Mouse (Mus musculus): Measurements from ENCODE around the gene Hhip. TPM values are rescaled to one million over a fixed set of nuclear protein-coding genes. Genes with fewer than 3 reads are reported as not detected.

Gene Hhip
- polyA plus RNA-seq, 1 experiment from 2014 or later = 2.3 TPM

DNA sequence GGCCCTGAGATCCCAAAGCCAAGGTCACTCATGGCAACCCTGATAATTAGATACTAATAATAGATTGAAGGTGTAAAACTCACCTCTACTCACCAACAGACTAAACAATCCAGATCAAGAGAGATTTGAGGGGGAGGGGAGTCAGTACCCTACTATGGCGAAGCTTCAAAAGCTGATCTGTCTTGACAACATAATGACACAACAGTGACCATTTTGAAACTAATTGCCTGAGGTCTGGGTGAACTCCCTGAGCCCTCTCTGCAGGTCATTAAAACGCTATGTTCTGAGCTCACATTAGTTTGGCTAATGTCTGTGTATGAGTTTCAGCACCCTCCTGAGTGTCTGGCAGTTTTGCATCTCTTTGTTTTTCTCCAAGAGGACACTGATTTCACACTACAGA is 72.9 kb downstream of the Hhip start:
- Histone ChIP-seq H3K36me3 (no peaks in the 10 kb centered on the region), H3K4me2 (replicated peaks) (no peak overlapping the region), H3K27me3 (replicated peaks) (no peaks in the 10 kb centered on the region), H3K9ac (no peak overlapping the region), H3K27ac (no peak overlapping the region), H3K4me1 (no peaks in the 10 kb centered on the region; the same call in 1 of the 2 replicates), H3K9me3 (no peaks in the 10 kb centered on the region), H3K4me3 (no peak overlapping the region)
- ATAC-seq (ENCODE audit: low FRiP score, low read depth) = no peak
- 62% methylated on average over 2 of the region's 2 CpGs for WGBS

DNA sequence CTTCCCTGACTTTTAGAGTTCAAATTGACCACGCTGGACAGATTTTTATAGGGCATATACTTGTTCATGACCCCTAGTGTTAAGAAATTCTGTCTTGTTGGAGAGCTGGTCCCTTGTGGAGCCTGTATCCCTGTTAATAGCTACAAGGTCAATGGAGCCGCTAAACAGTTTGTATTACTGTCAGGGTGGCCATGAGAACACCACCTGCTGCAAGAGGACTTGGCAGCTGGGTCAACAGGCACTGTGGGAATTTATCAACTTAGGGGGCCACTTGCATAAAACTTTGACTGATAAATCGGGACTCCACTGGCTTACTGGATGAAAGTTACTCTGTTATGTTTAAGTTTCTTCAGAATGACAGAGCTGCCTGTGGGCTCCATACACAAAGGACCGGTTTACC is 75.7 kb downstream of the Hhip start:
- Histone ChIP-seq H3K36me3 (no peaks in the 10 kb centered on the region), H3K27ac (no peak overlapping the region), H3K9ac (no peak overlapping the region), H3K4me3 (no peak overlapping the region), H3K9me3 (no peaks in the 10 kb centered on the region), H3K4me1 (no peaks in the 10 kb centered on the region; the same call in 1 of the 2 replicates), H3K4me2 (replicated peaks) (no peak overlapping the region), H3K27me3 (replicated peaks) (no peaks in the 10 kb centered on the region)
- 60% methylated on average over 4 of the region's 4 CpGs for WGBS
- no peak for ATAC-seq (ENCODE audit: low FRiP score, low read depth)

DNA sequence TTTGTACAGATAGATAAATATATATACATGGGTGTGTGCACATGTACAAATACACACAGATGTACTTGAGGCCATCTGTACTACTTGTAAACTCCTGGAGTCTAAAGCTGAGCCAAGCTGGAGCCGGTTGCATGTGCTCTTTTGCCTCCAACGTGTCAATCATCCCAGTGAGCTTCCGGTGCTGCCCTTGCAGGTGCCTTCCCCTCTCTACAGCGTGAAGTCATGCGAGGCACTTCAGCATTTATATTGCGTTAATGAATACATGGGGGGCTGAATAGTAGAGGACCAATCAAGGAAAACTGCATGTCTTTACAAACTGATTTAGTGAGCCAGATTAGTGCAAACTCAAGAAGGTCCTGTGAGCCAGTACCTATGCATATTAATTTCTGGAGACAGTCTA is 91.6 kb downstream of the Hhip start:
- Histone ChIP-seq H3K9ac (no peak overlapping the region), H3K27ac (no peak overlapping the region), H3K4me2 (replicated peaks) (no peak overlapping the region), H3K9me3 (no peaks in the 10 kb centered on the region), H3K4me1 (no peaks in the 10 kb centered on the region), H3K36me3 (no peaks in the 10 kb centered on the region), H3K4me3 (no peak overlapping the region), H3K27me3 (replicated peaks) (no peaks in the 10 kb centered on the region)
- ATAC-seq (ENCODE audit: low FRiP score, low read depth) = no peak
- WGBS = 83% methylated on average over 6 of the region's 6 CpGs

DNA sequence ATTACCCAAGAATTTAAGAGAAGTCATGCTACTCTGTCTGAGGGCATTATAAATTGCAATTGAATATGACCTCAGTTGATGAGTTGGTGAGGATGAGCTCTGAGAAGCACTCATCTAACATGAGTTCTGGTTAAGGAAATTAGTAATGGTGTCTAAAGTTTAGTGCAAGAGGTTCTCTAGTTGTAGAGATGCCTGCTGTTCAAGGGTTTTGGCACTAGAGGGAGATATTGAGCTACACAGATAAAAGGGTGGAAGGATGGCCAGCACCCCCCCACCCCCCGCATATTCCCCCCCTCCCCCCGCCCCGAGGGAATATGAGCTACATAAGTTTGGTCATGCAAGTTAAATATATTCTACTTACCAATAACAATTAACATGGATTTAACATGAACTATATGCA is 104.9 kb downstream of the Hhip start:
- no peaks in the 10 kb centered on the region for H3K9me3 ChIP-seq
- no peaks in the 10 kb centered on the region for H3K4me1 ChIP-seq
- H3K27ac ChIP-seq = no peak overlapping the region
- no peaks in the 10 kb centered on the region for H3K27me3 ChIP-seq (replicated peaks)
- no peak for ATAC-seq (ENCODE audit: low FRiP score, low read depth)
- 12% methylated on average over 3 of the region's 3 CpGs for WGBS
- H3K9ac ChIP-seq = no peak overlapping the region
- no peak overlapping the region for H3K4me2 ChIP-seq (replicated peaks)
- H3K36me3 ChIP-seq = no peaks in the 10 kb centered on the region
- H3K4me3 ChIP-seq = no peak overlapping the region

DNA sequence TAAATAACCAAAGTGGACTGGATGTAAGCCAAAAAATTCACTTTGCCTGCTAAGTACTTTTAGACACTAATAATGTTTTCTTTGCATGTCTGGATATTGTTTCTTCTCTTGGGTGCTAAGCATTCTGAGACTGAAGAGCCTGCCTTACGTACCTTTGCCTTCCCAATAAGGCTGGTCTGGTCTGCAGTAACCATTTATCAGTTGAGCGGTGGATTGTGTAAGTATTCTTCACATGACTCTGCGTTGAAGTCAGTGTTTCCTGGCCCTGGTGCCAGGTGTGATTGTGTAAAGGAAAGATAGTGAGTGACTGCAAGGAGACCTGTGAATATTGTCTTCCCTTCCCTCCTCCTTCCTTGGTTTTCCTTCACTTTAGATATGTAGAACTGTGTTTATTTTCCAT is 107.4 kb downstream of the Hhip start:
- Histone ChIP-seq H3K4me3 (no peak overlapping the region), H3K27me3 (replicated peaks) (no peaks in the 10 kb centered on the region), H3K9me3 (no peaks in the 10 kb centered on the region), H3K36me3 (no peaks in the 10 kb centered on the region), H3K27ac (no peak overlapping the region), H3K9ac (no peak overlapping the region), H3K4me1 (no peaks in the 10 kb centered on the region), H3K4me2 (replicated peaks) (no peak overlapping the region)
- WGBS = 86% methylated on average over 3 of the region's 3 CpGs
- no peak for ATAC-seq (ENCODE audit: low FRiP score, low read depth)

DNA sequence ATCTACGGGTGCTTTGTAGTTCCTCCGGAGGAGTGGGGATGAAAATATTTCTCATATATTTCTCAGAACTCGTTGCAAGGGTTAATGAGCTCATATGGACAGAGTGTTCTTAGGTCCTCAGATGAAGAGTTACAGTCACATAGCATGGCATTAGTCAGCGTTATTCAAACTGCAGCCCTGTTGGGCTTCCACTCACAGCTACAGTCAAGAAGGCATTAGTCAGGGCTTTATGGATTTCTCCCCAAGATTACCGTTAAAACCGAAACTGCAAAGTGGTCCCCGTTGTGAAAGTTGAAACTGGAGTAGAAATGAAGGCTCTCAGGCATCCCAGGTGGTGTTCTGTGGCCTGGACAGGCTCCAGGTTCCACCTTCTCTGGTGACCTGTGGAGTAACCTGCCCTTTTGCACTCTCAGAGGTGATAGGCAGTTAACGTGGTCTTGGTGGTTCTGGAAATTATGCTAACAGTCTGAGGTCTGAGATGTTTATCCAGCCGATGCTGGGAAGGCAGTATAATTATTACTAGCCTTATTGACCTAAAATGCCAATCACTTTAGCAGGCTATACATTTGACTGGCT is 112.2 kb downstream of the Hhip start:
- Histone ChIP-seq H3K4me1 (no peaks in the 10 kb centered on the region), H3K4me2 (replicated peaks) (no peak overlapping the region), H3K27me3 (replicated peaks) (no peaks in the 10 kb centered on the region), H3K27ac (no peak overlapping the region), H3K9ac (no peak overlapping the region), H3K9me3 (no peaks in the 10 kb centered on the region), H3K4me3 (no peak overlapping the region), H3K36me3 (no peaks in the 10 kb centered on the region)
- WGBS = 87% methylated on average over 9 of the region's 9 CpGs
- ATAC-seq (ENCODE audit: low FRiP score, low read depth) = no peak

DNA sequence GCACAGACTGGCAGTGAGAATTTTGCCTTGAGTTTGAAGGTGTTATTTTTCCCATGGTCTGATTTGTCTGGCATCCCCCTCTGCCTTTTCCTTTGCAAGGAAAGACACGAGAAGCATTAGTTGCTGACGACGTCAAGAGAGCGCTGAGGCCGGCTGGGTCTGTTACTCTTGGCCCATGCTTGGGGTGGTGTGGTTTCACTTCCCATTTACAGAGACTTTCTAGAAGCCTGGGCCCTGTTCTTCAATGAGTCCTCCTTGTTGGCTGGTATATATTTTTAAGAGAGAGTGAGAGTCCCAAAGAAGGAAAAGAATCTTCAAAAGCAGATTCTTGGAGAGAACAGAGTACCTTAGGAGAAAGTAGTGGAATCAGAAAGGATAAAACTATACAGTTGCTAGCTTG is 116.7 kb downstream of the Hhip start:
- WGBS = 93% methylated on average over 5 of the region's 5 CpGs
- Histone ChIP-seq H3K27me3 (replicated peaks) (no peaks in the 10 kb centered on the region), H3K4me2 (replicated peaks) (no peak overlapping the region), H3K9me3 (no peaks in the 10 kb centered on the region), H3K4me3 (no peak overlapping the region), H3K4me1 (no peaks in the 10 kb centered on the region), H3K9ac (no peak overlapping the region), H3K27ac (no peak overlapping the region), H3K36me3 (no peaks in the 10 kb centered on the region)
- ATAC-seq (ENCODE audit: low FRiP score, low read depth) = no peak

DNA sequence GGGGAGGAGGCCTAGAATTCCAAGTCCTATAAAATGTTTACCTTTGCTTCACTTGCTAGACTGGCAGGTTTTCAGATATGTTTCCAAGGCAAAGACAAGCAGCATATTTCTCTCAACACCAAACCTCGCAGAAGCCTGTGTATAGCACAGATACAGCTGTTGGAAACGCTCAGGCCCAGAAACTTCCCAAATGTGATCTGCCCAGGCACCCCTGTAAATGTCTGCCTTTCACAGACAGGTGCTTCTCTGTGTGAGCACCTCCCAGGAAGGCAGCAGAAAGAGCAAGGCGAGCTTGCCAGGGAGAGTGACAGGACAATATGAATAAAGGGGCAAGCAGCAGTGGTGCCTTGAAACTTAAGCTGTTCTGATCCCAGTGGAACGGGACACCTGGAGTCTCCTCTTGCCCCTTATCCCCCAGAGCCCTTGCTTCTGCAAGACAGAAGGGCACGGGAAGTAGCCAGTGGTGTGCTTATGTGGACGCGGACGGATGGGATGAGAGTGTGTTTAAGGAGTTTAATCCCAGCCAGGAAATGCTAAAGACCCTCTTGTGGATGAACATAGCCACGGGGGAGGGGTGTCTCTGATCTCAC is 120.9 kb downstream of the Hhip start:
- no peak overlapping the region for H3K9ac ChIP-seq
- H3K27me3 ChIP-seq (replicated peaks) = no peaks in the 10 kb centered on the region
- H3K4me3 ChIP-seq = no peak overlapping the region
- no peak overlapping the region for H3K4me2 ChIP-seq (replicated peaks)
- no peaks in the 10 kb centered on the region for H3K9me3 ChIP-seq
- H3K36me3 ChIP-seq = no peaks in the 10 kb centered on the region
- WGBS = 75% methylated on average over 9 of the region's 9 CpGs
- H3K4me1 ChIP-seq = no peaks in the 10 kb centered on the region
- no peak overlapping the region for H3K27ac ChIP-seq
- ATAC-seq (ENCODE audit: low FRiP score, low read depth) = no peak

DNA sequence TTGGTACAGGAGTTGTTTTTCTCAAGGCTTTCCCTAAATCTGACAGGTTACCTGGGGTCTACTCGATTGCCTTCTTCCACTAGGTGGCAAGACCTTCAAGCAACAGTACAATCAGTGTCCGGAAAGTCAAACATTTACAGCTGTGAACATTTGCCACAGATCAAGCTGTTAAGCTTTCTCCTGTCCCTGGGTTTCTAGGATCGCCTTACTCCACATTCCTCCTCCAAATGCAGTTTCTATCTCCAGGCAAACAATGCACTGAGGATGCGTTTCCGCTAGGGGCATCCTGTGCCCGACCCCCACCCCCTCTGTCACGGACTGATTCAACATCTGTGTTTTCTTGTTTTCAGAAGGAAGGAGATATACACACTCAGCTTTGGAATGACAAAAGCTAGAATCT is 122.0 kb downstream of the Hhip start:
- Histone ChIP-seq H3K4me1 (no peaks in the 10 kb centered on the region), H3K9ac (no peak overlapping the region), H3K27ac (no peak overlapping the region), H3K4me2 (replicated peaks) (no peak overlapping the region), H3K36me3 (no peaks in the 10 kb centered on the region), H3K9me3 (no peaks in the 10 kb centered on the region), H3K4me3 (no peak overlapping the region), H3K27me3 (replicated peaks) (no peaks in the 10 kb centered on the region)
- whole genome bisulfite sequencing = 54% methylated on average over 7 of the region's 7 CpGs
- ATAC-seq (ENCODE audit: low FRiP score, low read depth) = no peak

DNA sequence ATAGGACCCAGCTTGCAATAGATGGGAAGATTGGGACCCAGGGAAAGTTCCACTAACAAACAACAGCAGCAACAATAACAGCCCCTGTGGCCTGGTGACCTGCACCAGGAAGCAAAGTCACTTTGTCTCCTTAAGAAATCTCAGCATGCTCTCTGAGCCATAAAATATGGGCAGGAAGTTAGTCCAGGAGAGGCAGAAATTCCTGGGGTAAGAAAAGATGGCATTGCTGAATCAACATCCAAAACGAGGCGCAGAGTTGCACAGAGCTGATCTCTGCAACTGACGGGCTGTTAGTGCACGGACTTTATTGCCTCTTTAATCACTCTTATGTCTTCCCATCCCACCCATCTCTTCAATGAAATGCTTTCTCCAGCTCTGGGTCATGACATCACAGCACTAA is 128.6 kb downstream of the Hhip start:
- Histone ChIP-seq H3K36me3 (no peaks in the 10 kb centered on the region), H3K4me2 (replicated peaks) (no peak overlapping the region), H3K27ac (no peak overlapping the region), H3K27me3 (replicated peaks) (no peaks in the 10 kb centered on the region), H3K4me1 (no peaks in the 10 kb centered on the region), H3K4me3 (no peak overlapping the region), H3K9ac (no peak overlapping the region), H3K9me3 (no peaks in the 10 kb centered on the region)
- no peak for ATAC-seq (ENCODE audit: low FRiP score, low read depth)
- 27% methylated on average over 4 of the region's 4 CpGs for WGBS

DNA sequence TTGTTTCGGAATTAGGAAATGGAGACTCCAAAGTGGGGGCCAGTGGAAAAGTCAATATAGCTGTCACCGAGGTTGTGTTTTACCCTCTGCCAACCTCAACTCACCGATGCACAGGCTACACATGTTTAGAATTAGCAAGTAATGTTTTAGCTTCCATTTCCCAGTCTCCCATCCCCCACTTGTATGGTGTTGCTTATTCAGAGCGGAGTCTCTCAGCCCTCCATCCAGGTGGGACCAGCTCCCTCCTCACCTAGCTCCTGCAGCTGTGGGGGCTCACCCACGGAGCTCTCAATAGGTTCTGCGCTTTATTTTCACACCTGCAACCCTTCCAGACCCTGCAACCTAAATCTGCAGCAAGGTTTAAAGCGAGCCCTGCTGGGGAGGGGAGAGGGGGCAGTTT is 140.6 kb downstream of the Hhip start:
- 70% methylated on average over 7 of the region's 7 CpGs for WGBS
- H3K27me3 ChIP-seq (replicated peaks) = no peaks in the 10 kb centered on the region
- no peaks in the 10 kb centered on the region for H3K9me3 ChIP-seq
- no peaks in the 10 kb centered on the region for H3K4me1 ChIP-seq
- ATAC-seq (ENCODE audit: low FRiP score, low read depth) = no peak
- no peak overlapping the region for H3K4me3 ChIP-seq
- no peak overlapping the region for H3K4me2 ChIP-seq (replicated peaks)
- H3K9ac ChIP-seq = no peak overlapping the region
- H3K36me3 ChIP-seq = no peaks in the 10 kb centered on the region
- H3K27ac ChIP-seq = no peak overlapping the region

All from neural tube, embryonic 12.5 days (tissue).